Mouse (Mus musculus) retina, postnatal 7 days (tissue): Measurements from ENCODE around the gene Mdga2.

Experiments
- DNase-seq: peaks from one replicate; pipeline ENCODE4 v3.0.0-alpha.2; 2012; ENCODE audit warnings: low read depth, low spot score

The Mdga2 gene

DNA sequence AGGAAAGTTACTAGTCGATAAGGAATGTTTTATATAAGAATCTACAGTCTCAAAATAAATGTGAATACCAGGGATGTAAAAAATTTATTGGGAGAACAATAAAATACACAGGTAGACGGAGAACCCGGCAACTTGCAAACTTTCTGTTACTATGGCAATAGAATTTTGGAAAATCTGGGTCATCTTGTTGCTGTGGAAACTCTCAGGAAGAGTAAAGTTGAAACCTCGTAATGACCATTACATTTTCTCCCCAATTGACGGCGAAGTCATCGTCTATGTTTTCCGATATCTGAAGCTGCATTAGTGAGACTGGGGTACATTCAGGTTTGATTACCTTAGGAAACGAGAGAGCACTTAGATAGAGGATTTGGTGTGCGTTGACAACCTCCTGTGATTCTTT lies 514.0 kb downstream of the Mdga2 start:
- DNase-seq, result no peak

DNA sequence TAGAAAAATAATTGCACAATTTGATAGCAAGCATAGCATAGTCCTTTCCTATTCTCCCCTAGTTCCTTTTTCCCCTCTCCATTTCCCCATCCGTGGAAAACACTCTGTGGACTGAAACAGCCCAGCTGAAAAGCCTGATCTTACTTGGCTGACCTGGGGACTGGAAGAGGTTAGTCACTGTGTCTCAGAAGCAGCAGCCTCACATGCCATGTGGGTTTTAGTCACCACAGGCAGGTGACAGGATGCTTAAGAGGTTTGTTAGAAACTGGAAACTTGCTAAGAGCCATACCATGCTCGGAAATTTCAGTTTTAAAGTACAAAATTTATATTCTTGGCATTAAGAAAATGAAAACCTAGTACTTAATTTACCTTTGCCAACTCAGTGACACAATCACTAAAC lies 514.9 kb downstream of the Mdga2 start:
- DNase-seq, result no peak

DNA sequence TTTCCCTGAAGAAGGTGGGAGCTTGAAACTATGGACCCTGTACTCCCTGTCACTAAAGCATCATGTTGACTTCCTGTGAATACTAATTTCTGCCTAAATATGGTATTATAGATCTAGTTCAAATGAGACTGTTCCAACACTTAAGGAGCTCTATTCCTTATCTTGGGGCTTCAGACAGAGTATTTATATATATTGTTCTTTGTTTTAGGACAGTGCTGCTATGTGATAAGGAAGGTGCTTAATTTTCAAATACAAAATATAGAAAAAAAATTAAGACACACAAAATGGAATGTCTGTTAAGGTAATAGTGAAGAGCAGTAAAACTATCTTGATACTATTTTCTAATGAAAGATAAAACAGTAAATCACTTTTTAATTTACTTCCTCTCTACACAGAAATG lies 517.3 kb downstream of the Mdga2 start:
- DNase-seq, result no peak

DNA sequence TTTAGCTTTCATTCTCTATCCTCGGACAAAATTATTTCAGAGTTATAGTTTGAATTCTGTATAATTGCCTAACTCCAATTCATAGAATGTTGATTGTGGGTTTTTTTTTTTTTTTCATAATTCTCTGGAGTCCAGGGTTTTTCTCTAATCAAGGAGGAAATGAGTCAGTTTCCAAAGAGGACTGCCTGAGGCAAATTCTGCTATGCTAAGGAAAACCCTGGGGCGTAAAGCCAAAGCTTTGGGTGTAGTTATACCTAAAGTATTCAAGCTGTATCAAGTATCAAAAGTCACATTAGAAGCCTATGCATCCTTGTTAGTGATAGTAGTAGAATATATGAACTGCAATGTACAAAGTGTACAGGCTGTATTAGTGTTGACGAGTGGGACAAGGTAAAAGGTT lies 519.6 kb downstream of the Mdga2 start:
- DNase-seq, result no peak

DNA sequence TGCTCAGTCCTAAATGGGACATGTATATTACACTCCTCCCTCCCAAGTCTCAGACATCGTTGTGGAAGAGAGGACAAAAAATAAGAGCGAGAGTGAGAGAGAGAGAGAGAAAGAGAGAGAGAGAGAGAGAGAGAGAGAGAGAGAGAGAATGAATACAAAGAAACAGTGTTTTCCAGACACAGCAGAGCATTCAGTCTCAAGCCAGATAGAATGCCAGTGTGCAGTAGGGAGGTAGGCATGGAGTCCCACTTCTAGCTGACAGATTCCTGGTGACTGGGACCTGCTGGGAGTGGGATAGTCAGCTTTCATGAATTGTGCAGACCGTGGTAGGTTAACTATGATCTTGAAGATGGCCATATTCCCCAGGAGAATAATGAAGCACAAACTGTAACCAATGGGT lies 542.8 kb downstream of the Mdga2 start:
- DNase-seq, result no peak

DNA sequence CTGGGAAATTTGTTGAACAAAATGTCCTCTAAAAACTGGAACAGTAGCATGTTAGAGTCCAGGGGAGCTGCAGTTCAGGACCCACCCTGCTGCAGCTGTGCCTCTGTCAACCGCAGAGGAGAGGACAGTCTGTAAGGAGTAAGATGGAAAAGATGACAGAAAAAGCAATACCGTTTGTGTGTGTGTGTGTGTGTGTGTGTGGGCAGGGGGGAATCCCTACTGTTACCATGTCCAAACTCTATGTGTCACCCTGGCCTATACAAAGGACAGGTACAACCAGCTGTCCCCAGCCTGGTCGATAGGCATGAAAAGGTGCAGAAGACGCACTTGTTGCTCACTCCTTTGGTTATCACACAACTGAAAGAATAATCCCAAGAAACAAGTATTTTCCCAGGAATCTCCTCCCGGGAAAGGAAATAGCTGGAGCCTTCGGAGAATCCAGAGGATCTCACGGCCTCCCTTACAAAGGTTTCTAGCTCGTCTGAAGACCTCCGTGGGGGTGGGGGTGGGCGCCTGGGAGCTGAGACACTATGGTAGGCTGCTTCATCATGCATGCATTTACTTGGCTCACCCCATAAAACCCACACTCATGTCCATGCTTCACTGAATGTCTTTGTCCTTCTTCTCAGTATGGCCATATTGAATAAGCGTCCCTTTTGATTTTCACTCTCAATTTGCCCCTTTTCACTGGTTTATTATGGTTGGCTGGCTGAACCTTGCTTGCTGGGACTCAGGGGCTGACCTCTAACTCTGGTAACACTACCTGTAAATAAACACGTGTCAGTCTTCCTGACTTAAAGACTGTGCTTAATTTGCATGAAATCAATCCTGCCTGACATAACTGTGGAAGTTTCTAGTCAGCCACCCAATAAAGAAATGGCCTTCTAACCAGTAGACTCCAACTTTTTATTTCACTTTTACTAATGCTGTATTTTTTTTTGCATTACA lies 573.5 kb downstream of the Mdga2 start:
- no peak for DNase-seq

DNA sequence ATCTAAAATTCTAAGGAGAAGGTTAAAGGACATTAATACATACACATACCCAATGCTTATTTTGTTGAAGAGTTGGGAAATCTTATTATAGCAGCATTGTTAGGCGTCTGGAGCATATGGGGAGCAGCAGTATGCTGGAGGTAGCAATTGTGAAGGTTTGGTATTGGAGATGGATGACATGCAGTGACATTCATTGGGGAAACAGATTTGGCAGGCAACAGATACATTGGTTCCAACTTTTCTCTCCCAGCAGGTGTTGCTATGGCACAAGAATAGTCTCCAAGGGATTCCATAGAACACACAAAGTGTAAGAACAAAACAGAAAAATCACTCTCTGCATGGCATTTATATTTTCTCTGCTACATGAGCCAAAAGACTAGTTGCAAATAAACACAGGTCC lies 581.9 kb downstream of the Mdga2 start:
- DNase-seq, result no peak

DNA sequence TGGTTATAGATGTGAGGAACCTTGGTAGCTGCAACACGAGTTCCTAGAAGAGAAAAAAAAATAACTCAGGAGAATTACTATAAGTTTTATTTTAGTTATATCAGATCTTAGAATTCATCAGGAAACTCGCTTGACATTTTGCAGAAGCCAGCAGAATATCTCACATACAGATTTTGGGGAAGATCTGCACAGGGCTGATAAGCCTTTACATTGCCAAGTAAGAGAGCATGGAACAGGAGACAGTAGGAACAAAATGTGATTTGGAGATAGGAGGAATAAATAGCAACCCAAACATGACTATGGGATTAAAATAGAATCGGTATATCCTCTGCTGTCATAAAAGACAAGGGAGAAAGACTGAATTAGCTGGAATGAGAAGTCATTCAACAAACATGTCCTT lies 602.4 kb downstream of the Mdga2 start:
- DNase-seq, result no peak

DNA sequence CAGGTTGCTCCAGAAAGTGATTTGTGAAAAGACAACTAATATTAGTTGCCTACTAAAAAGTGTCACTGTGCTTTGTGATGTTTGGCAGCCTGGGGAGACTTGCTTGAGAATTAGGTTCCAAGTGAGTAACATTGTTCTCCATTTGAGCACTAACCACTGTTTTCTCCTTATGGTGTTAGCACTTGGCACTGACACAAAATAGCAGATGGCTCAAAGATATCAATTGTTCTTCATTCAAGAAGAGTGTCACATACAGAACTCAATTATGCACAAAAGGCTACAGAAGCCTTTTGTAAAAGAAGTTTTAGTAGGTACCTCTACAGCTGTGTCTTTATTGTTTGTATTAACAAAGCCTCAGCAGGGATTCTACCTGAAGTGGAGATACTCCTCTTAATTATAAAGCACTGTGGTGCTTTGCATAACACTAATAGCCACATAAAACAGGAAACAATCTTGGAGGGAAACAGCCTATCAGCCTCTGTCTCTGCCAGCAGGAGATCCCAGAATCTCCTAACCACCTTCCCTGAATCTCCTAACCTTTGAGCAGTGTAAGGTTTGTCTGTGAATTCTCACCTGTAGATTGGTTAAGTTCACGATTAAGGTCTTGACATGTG lies 630.6 kb downstream of the Mdga2 start:
- no peak for DNase-seq

DNA sequence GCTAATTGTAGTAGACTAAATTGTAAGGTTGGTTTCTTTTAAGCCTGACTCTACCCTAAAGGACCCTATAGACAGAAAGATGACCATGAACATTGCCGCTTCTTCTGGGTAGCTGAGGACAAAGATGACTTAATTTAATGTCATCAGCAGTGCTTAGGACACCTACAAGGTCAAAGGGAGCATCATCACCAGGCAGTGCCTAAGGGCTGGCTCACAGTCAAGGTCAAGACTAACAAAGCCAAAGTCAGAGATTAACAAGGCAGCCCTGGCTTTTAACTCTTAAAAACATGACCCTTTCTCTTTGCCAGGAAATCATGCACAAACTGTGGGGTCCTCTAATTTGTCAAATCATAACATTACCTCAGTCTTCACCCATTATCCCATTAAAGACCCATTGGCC lies 657.0 kb downstream of the Mdga2 start:
- DNase-seq, result no peak

DNA sequence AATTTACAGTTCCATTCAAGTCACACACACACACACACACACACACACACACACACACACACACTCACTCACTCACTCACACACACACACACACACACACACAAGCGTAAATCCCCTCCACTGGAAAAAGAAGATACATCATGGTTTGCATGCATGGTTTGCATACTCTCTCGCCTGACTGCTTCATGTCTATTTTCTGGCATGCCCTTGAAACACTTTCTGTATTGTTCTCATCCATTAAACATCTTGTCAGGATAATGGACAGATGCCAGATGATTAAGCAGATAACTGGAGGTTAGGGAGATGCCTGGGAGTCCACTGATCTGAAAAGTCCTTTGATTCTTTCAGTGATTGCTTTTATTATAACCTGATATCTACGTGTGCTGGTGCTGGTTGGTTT lies 665.5 kb downstream of the Mdga2 start:
- DNase-seq, result peak; percentile 38

DNA sequence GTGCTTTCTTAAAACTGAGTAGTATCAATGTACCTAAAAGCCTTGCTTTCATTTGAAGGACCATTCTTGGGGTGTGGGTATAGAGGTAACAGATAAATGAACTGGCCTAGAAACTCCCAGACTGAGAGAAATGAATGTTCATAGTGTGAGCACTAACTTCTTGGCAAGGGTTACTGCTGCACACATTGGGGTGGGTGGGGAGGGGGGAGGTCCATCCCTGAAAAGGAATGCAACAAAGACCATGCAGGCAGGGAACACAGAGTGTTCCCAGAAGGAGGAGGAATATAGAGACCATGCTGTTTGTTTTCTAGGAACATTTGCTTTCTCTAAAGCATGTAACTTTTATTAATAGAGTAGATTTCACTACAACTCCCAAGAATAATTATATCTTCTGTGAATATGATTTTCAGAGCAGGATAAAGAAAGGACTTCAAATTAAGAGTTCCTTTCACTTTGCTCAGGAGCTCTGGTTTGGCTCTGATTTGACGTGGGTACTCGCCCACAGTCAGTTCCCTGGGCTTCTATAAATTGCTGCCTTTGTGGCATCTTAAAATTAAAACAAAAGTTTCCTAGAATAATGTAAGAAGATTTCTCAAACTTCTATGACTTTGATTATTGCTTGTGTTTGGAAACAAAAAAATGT lies 666.0 kb downstream of the Mdga2 start:
- DNase-seq, result no peak

DNA sequence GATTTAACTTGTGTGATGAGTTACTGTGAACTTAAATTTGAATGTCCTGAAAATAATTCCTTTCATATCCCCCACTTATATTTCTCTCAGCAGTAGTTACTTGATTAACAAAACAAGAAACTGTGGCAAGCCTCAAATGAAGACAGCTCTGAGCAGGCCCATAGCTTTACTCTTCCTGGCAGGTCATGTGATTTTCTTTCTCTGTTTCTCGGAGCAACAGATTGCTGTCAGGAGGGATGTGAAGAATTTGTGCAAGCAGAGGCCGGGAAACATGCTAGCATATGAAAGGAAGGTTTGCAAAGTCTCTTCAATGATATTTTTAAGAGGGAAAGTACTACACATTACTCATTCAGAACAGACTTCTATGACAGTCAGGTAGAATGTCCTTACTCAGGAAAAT lies 697.4 kb downstream of the Mdga2 start:
- DNase-seq, result no peak

DNA sequence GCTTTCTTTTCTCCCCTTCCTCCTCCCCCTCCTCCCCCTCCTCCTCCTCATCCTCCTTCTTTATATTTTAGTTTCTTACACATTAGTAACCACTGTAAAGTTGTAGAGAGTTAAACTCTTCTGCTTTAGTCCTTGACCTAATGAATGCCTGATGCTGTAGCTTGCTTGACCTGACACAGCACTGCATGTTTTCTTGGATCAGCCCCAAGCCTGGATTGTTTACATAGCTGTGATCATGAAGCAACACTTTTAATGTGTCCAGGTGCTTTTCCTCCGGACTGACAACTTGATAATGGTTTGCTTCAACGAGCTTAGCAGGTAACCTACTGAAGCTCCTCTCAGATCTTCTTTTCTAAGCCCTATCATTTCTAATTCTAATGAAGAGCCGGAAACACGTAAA lies 723.1 kb downstream of the Mdga2 start:
- DNase-seq, result no peak

DNA sequence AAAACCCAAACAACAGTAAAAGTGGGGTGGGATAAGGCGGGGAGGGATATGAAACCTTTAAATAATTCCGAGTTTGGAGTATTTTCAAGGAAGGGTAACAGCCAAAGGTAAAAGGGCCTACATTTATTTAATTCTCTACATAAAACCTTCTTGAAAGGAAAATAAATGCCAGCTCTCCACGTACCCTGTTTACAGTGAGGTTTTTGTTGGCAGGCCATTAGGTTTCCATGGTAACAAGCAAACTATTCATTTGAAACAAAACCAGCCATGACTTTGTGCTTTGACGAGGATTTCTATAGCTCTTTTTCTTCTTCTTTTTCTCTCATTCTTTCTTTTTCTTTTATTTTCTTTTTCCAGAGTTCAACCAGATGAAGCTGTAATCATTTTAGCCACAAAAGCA lies 751.5 kb downstream of the Mdga2 start:
- no peak for DNase-seq

DNA sequence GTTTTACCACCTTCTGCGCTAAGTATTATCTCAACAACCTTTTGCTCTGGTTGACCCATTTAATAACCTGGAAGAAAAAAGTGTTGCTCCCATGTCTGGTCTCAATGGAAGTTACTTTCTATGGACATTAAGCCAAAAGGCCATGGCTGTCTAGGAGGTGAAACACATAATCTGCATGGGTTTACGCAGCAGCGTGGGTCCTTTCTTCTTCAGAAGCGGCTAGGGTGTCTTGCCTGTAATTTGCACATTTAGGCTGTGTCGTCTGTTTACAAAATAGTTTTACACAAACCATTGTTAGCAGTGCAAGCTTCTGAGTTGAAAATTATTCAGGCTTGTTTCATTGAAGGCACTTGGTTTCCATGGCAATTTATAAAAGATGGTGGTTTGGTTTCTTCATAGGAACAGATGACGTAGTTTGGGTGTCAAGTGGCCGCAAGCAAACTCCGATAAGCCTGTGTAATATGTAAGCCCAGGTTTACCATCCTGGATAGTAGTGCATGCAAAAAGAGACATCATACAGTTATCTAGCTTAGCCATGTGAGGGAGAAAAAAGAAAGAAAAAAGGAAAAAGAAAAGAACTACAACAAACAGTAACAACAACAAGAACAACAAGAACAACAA lies 752.0 kb downstream of the Mdga2 start:
- DNase-seq, result no peak

DNA sequence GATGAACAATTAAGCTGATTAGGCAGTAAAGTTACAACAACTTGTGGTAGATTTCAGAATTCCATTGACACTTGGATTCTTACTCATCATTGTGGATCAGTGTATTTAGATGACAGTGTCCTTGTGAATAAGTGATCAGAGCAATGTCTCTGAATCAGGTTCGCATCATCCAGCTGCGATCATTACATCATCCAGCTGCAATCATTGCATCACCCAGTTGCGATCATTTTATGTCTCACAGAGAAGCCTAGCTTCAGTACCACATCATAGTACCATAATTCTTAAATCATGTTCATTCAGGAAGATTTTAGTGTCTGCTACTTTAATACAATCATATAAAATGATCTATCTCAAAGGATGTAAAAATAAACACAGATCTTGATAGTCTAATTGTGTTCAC lies 756.8 kb downstream of the Mdga2 start:
- no peak for DNase-seq

DNA sequence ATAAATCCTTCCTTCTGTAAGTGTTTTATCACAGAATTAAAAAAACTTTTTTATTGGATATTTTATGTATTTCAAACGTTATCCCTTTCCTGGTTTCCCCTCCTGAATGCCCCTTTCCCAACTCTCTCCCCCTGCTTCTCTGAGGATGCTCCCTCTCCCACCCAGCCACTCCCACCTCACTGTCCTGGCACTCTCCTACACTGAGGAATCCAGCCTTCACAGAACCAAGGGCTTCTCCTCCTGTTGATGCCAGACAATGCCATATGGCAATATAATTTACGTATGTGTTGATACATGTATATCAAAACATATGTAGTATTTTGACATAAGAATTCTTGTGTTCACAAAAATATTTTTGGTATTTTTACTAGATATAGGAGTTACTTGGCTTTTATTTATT lies 779.0 kb downstream of the Mdga2 start:
- no peak for DNase-seq
